Mouse (Mus musculus) stomach, embryonic 16.5 days (tissue): ENCODE results near the gene Dnah8. TPM values are rescaled to one million over a fixed set of nuclear protein-coding genes. Genes with fewer than 3 reads are reported as not detected.

Source experiments
- ATAC-seq: fragments of 200-750 bp; cut with Nextera tagmentation; 2 replicates; pipeline ENCODE4 v1.8.0; 2017; ENCODE audit warnings: moderate number of reproducible peaks, moderate TSS enrichment; ENCODE audit not compliant: insufficient read depth, low FRiP score
- H3K27ac ChIP-seq: fragments of 300-500 bp; sonication (generic); 2 replicates; pipeline ENCODE4 v1.5.1; 2014; ENCODE audit warnings: low read length
- H3K27me3 ChIP-seq: fragments of 300-500 bp; sonication (generic); 2 replicates; pipeline ENCODE4 v1.6.1; 2014; ENCODE audit warnings: low read length, control low read depth, mixed read lengths; ENCODE audit not compliant: control insufficient read depth, insufficient read depth
- H3K36me3 ChIP-seq: fragments of 300-500 bp; sonication (generic); 2 replicates; pipeline ENCODE4 v1.6.1; 2014; ENCODE audit warnings: low read length; ENCODE audit not compliant: control insufficient read depth, insufficient read depth
- H3K4me1 ChIP-seq: fragments of 300-500 bp; sonication (generic); 2 replicates; pipeline ENCODE4 v1.6.1; 2014; ENCODE audit warnings: low read length, control low read depth, mixed read lengths; ENCODE audit not compliant: control insufficient read depth, insufficient read depth
- H3K4me2 ChIP-seq: fragments of 300-500 bp; sonication (generic); 2 replicates; pipeline ENCODE4 v1.6.1; 2014; ENCODE audit warnings: low read depth, low read length, mixed read lengths
- H3K4me3 ChIP-seq: fragments of 300-500 bp; sonication (generic); replicated peaks from 2 replicates; pipeline ENCODE4 v1.5.1; 2014; ENCODE audit warnings: mild to moderate bottlenecking, low read length
- H3K9ac ChIP-seq: fragments of 300-500 bp; sonication (generic); 2 replicates; pipeline ENCODE4 v1.6.1; 2014; ENCODE audit warnings: low read length
- H3K9me3 ChIP-seq: fragments of 300-500 bp; sonication (generic); replicated peaks from 2 replicates; pipeline ENCODE4 v1.6.1; 2016; ENCODE audit warnings: low read length, control low read depth; ENCODE audit not compliant: control insufficient read depth
- WGBS: fragments of 180-500 bp; shearing (Covaris S2); extraction: QIAGEN DNeasy Blood & Tissue Kit; methylation state at CpG from one replicate; pipeline ENCODE4 v1.1.7; 2014; 5-methylcytosine and 5-hydroxymethylcytosine counted together
- polyA plus RNA-seq: library from polyadenylated mRNA; unstranded; fragments of >200 nt; fragmentation: Nextera tagmentation; extraction: Ambion mirVana; gene quantifications from 2 replicates; pipeline ENCODE4 v1.2.1, GENCODE M21; 2015

The Dnah8 gene
- polyA plus RNA-seq, 1 experiment from 2014 or later: 1.7 TPM

DNA sequence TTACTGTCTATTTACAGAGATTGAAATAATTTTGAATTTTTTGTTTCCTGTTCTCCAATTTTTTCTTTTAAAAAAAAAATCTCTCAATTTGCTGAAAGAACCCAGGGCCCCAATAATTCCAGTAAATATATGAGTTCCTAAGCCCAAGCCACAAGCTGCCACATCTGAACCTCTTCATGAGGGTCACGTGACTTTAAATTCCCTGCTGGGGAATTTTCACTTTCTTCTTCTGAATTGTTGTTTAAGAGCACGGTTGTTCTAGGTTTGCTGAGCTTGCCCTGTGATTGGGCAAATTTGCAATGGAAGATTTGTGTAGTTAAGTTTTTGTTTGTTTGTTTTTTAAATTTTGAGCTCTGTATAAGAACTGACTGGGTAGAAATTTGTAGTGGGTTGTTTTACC is 67.3 kb downstream of the Dnah8 start:
- H3K9ac ChIP-seq: no peak overlapping the region
- 66% methylated on average over 2 of the region's 2 CpGs for WGBS
- H3K4me1 ChIP-seq: no peaks in the 10 kb centered on the region
- no peaks in the 10 kb centered on the region for H3K27me3 ChIP-seq
- no peak overlapping the region for H3K4me2 ChIP-seq
- H3K36me3 ChIP-seq: no peaks in the 10 kb centered on the region
- no peak overlapping the region for H3K4me3 ChIP-seq
- H3K9me3 ChIP-seq: no peaks in the 10 kb centered on the region
- no peak for ATAC-seq
- H3K27ac ChIP-seq: no peak overlapping the region

DNA sequence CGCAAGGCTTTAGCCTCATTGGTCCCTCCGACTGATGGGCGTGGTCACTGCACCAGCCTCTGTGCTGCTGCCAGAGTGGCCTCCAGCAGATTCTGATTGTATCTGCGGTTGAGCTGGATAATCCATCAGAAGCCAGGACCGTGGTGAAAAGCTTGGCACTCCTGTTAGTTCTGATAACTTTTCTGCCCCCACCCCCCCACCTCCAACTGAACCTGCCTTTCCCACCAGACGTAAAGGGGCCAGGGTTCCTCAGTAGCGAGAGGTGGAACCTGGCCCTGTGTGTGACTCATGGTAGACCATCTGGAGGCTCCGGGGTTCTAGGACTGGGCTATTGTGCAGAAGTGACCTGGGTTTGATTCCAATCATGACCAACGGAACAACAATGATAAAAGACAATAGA is 70.1 kb downstream of the Dnah8 start:
- no peaks in the 10 kb centered on the region for H3K9me3 ChIP-seq
- H3K4me2 ChIP-seq: no peak overlapping the region
- no peaks in the 10 kb centered on the region for H3K4me1 ChIP-seq
- no peak overlapping the region for H3K4me3 ChIP-seq
- H3K27ac ChIP-seq: no peak overlapping the region
- 69% methylated on average over 9 of the region's 9 CpGs for WGBS
- no peaks in the 10 kb centered on the region for H3K36me3 ChIP-seq
- no peaks in the 10 kb centered on the region for H3K27me3 ChIP-seq
- no peak for ATAC-seq
- no peak overlapping the region for H3K9ac ChIP-seq

DNA sequence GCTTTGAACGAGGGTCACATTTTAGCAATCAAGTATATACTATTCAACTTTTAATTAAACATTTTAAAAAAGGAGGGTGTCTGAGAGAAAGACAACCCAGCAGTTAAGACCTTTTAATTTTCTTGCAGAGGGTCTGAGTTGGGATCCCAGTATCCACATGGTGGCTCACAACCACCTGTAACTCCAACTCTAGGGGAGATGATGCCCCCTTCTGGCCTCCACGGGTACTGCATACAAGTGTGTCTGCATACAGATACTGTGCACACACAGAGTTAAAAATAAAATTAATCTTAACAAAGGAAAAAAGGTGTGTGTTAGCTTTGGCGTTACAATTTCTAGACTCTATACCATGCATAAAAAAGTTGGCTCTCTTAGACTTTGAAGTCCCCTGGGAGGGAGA is 90.6 kb downstream of the Dnah8 start:
- Histone ChIP-seq H3K9ac (no peak overlapping the region), H3K4me3 (no peak overlapping the region), H3K27ac (no peak overlapping the region), H3K4me2 (no peak overlapping the region), H3K36me3 (no peaks in the 10 kb centered on the region), H3K27me3 (no peaks in the 10 kb centered on the region), H3K9me3 (0 out of 2 replicates have a peak, but pooled peaks cover 3% of the 10 kb centered on the region), H3K4me1 (no peaks in the 10 kb centered on the region)
- no peak for ATAC-seq
- 65% methylated on average over 3 of the region's 3 CpGs for WGBS

DNA sequence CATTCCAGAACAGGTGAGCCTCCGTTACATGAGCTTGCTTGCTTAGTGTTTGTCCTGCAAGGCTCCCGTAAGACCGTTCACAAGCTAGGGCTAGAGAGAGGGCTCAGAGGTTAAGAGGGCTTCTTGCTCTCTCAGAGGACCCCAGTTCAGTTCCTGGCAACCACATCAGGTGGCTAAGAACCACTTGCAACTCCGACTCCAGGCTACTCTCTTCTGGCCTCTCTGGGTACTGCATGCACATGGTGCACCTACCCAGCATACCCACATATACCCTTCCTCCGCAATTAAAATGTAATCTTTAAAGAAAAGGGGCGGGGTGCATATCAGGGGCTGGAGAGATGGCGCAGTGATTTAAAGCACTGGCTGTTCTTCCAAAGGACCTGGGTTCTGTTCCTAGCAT is 94.0 kb downstream of the Dnah8 start:
- Histone ChIP-seq H3K4me2 (no peak overlapping the region), H3K27ac (no peak overlapping the region), H3K4me1 (no peaks in the 10 kb centered on the region), H3K9me3 (0 out of 2 replicates have a peak, but pooled peaks cover 3% of the 10 kb centered on the region), H3K36me3 (no peaks in the 10 kb centered on the region), H3K4me3 (no peak overlapping the region), H3K9ac (no peak overlapping the region), H3K27me3 (no peaks in the 10 kb centered on the region)
- 90% methylated on average over 7 of the region's 7 CpGs for WGBS
- no peak for ATAC-seq

DNA sequence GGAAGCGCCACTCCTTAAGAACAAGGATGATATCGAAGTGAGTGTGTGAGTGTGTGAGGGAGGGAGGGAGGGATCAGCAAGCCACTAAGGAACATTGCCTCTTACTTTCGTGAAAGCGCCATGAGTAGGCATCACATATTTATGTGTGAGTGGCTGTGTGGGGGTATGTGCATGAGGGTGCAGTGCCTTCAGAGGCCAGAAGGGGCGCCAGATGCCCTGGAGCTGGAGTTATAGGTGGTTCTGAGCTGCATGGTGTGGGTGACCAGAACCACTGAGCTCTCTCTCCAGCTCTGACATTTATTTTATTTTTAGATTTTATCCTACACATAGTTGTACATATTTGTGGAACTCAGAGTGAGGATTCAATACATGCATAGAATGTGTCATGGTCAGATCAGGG is 94.9 kb downstream of the Dnah8 start:
- 81% methylated on average over 5 of the region's 5 CpGs for WGBS
- no peaks in the 10 kb centered on the region for H3K4me1 ChIP-seq
- ATAC-seq: no peak
- H3K36me3 ChIP-seq: no peaks in the 10 kb centered on the region
- H3K27ac ChIP-seq: no peak overlapping the region
- no peak overlapping the region for H3K4me2 ChIP-seq
- H3K27me3 ChIP-seq: no peaks in the 10 kb centered on the region
- H3K4me3 ChIP-seq: no peak overlapping the region
- no peak overlapping the region for H3K9ac ChIP-seq
- 0 out of 2 replicates have a peak, but pooled peaks cover 3% of the 10 kb centered on the region for H3K9me3 ChIP-seq

DNA sequence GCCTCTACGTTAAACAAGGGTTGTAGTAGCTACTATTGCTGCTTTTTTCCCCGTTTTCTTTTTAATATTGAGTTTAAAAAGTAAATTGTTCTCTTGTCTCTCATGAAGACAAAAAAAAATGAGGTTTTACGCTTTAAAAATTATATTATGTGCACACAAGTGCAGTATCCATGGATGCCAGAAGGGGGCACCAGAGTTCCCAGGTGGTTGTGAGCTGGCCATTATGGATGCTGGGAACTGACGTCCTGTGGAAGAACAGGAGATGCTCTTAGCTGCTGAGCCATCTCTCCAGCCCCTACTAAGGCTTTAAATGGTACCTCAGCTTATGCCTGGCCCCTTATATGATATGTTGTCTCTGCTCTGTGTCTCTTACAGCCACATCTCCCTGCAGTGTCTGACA is 103.6 kb downstream of the Dnah8 start:
- 56% methylated on average over 4 of the region's 4 CpGs for WGBS
- H3K27me3 ChIP-seq: no peaks in the 10 kb centered on the region
- no peak for ATAC-seq
- H3K4me3 ChIP-seq: no peak overlapping the region
- H3K9me3 ChIP-seq: no peaks in the 10 kb centered on the region
- no peak overlapping the region for H3K4me2 ChIP-seq
- H3K36me3 ChIP-seq: no peaks in the 10 kb centered on the region
- no peak overlapping the region for H3K9ac ChIP-seq
- no peaks in the 10 kb centered on the region for H3K4me1 ChIP-seq
- H3K27ac ChIP-seq: no peak overlapping the region

DNA sequence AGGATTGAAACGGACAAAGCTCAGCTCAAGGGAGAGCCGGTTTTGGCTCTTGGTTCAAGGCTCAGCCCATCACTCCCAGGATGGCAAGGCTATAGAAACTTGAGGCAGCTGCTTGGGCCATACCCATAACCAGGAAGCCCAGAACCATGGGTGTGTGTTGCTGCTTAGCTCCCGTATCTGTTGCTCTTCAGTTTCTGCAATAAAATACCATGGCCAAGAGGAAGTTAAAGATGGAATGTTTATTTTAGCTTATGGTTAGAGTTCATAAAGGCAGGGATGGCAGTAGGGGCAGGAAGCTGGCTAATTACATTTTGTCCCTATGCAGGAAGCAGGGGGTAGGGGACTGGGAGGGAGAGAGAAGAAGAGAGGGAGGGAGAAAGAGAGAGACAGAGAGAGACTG is 108.6 kb downstream of the Dnah8 start:
- 0 out of 2 replicates have a peak, but pooled peaks cover 2% of the 10 kb centered on the region for H3K9me3 ChIP-seq
- H3K27me3 ChIP-seq: no peaks in the 10 kb centered on the region
- no peak overlapping the region for H3K4me3 ChIP-seq
- WGBS: 63% methylated on average over 3 of the region's 3 CpGs
- no peak overlapping the region for H3K4me2 ChIP-seq
- H3K36me3 ChIP-seq: no peaks in the 10 kb centered on the region
- H3K4me1 ChIP-seq: no peaks in the 10 kb centered on the region
- no peak overlapping the region for H3K9ac ChIP-seq
- no peak for ATAC-seq
- no peak overlapping the region for H3K27ac ChIP-seq

DNA sequence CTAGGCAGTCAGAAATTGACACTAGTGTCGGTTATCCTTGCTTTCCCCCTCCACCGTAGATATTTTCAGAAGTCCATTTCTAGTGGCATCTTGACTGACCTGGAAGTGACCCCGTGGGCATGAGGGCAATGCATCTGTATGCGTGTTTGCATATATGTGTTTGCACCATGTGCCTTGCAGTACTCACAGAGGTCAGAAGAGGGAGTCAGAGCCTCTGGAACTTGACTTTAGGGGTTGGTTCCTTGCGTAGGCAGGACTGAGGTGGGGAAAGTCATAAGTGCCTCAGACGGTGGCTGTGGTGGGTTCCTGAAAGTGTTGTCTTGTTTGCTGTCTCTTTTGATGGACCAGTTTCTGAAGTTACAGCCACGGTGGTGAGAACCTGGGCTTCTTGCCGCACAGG is 110.6 kb downstream of the Dnah8 start:
- 82% methylated on average over 8 of the region's 8 CpGs for WGBS
- H3K9me3 ChIP-seq: 0 out of 2 replicates have a peak, but pooled peaks cover 2% of the 10 kb centered on the region
- H3K4me3 ChIP-seq: no peak overlapping the region
- no peaks in the 10 kb centered on the region for H3K36me3 ChIP-seq
- H3K9ac ChIP-seq: no peak overlapping the region
- H3K4me2 ChIP-seq: no peak overlapping the region
- no peaks in the 10 kb centered on the region for H3K4me1 ChIP-seq
- H3K27me3 ChIP-seq: no peaks in the 10 kb centered on the region
- ATAC-seq: no peak
- H3K27ac ChIP-seq: no peak overlapping the region

DNA sequence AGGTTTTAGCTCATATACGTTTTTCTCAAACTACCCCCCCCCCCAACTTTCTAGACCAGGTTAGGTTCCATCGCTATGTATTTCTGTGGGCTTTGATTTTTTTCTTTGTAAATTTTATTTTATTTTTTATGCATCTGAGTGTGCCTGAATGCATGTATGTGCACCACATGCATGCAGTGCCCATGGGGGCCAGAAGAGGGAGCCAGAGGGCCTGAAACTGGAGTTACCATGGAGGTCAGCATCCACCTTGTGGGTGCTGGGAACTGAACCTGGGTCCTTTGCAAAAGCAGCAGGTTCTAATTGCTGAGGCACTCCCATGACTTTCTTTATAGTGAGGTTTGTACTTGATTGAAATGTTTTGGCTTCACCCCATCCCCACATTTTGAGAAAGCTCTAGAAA is 111.3 kb downstream of the Dnah8 start:
- no peaks in the 10 kb centered on the region for H3K36me3 ChIP-seq
- H3K9ac ChIP-seq: no peak overlapping the region
- no peaks in the 10 kb centered on the region for H3K27me3 ChIP-seq
- H3K9me3 ChIP-seq: 0 out of 2 replicates have a peak, but pooled peaks cover 2% of the 10 kb centered on the region
- ATAC-seq: no peak
- no peaks in the 10 kb centered on the region for H3K4me1 ChIP-seq
- no peak overlapping the region for H3K27ac ChIP-seq
- H3K4me2 ChIP-seq: no peak overlapping the region
- no peak overlapping the region for H3K4me3 ChIP-seq
- WGBS: 88% methylated on average over 2 of the region's 2 CpGs

DNA sequence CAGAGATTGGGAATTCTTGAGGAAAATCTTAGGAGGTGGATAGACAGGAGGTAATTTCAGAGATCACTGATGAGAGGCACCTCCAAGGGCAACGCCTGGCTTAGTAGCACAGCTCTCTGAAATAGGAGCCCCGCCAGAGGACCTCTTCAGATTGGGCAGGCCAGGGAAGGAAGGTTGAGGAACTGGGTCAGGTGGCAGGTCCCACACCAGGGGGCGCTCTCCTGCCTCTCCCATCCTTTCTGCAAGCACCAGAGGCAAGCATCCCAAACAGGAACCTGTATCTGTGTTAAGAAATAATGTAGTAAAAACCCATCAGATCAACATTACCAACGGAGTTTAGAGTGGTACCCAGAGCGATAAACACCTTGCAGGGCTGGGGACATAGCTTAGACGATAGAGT is 113.6 kb downstream of the Dnah8 start:
- no peak overlapping the region for H3K27ac ChIP-seq
- no peak overlapping the region for H3K4me2 ChIP-seq
- 0 out of 2 replicates have a peak, but pooled peaks cover 2% of the 10 kb centered on the region for H3K9me3 ChIP-seq
- no peak for ATAC-seq
- H3K27me3 ChIP-seq: no peaks in the 10 kb centered on the region
- H3K4me1 ChIP-seq: no peaks in the 10 kb centered on the region
- 41% methylated on average over 6 of the region's 6 CpGs for WGBS
- H3K9ac ChIP-seq: no peak overlapping the region
- no peaks in the 10 kb centered on the region for H3K36me3 ChIP-seq
- no peak overlapping the region for H3K4me3 ChIP-seq
